In the genomic region with DNA sequence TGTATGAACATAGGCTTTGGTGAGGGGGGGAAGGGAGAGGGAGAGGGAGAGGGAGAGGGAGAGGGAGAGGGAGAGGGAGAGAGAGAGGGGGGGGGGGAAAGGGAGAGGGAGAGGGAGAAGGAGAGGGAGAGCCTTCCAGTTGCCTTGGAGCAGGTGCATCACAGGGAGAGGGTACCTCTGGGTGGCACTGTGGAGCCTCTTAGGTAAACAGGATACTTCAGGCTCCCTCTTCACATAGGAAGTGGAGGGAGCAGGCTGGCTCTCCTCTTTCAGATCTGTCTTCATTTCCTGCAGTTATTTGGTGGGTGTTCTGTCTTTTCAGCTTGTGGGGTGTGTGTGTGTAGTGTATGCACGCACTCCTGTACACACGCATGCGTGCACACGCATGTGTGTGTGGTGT, we compare ENCODE assay signal across 8 mouse cellular contexts.
DNase-seq lines count a peak whose midpoint lies in the region; ATAC-seq lines count a peak whose summit lies in the region.

No protein-coding gene starts in this region.

- ATAC-seq in frontal cortex, adult (ENCODE audit: low TSS enrichment) = peak; percentile 94
- ATAC-seq in cerebellum, adult (ENCODE audit: insufficient number of reproducible peaks, low FRiP score, low TSS enrichment) = no peak

- no peak for DNase-seq in frontal cortex, postnatal 10 days (ENCODE audit: low spot score in 2 of 2)
- DNase-seq in right cerebral cortex, adult 18-20 months = peak; percentile 41
- no peak for DNase-seq in right cerebral cortex, postnatal 4 days
- peak; percentile 56 to 68 for DNase-seq in kidney, postnatal 4 days
- peak; percentile 68 for DNase-seq in thymus, postnatal 0 days (ENCODE audit: low spot score)
- DNase-seq in gastrocnemius, adult 8-10 months (ENCODE audit: low spot score in 2 of 2) = no peak

Comparison
In these comparisons a context has a peak if more than half of its experiments do, and no peak if none do; other contexts are left out.
1. DNase-seq: peak in right cerebral cortex, adult 18-20 months (single experiment), kidney, postnatal 4 days (2 of 2) and thymus, postnatal 0 days (single experiment); none in frontal cortex, postnatal 10 days (0 of 2), right cerebral cortex, postnatal 4 days (single experiment) and gastrocnemius, adult 8-10 months (0 of 2).